Mouse (Mus musculus) ovary, postnatal 10 days (tissue): ENCODE results near the gene Acap3.

Experiments
- DNase-seq: peaks from one replicate; pipeline ENCODE4 v3.0.0; 2022; ENCODE audit warnings: low spot score

Gene Acap3

GRCm38 (mm10) chr4:155891551-155892001, at the start of gene Acap3, which contains the start of gene Pusl1:
Gene Acap3 (plus strand): TSS chr4:155891822.
Gene Pusl1 (minus strand): TSS chr4:155891781.
- peak; percentile 90 for DNase-seq

GRCm38 (mm10) chr4:155843231-155843630, 48.4 kb upstream of the Acap3 start:
- DNase-seq: no peak

GRCm38 (mm10) chr4:155846871-155847578, 44.6 kb upstream of the Acap3 start, which contains the start of gene Dvl1:
Gene Dvl1 (plus strand): TSS chr4:155847402.
- DNase-seq: peak; percentile 97

- no peak for DNase-seq
Observed at GRCm38 (mm10) chr4:155847591-155848352, 43.9 kb upstream of the Acap3 start.

GRCm38 (mm10) chr4:155848434-155849095, 43.1 kb upstream of the Acap3 start:
- no peak for DNase-seq

- no peak for DNase-seq
Observed at GRCm38 (mm10) chr4:155849391-155849790, 42.2 kb upstream of the Acap3 start.

GRCm38 (mm10) chr4:155849792-155850451, 41.7 kb upstream of the Acap3 start:
- no peak for DNase-seq

GRCm38 (mm10) chr4:155851368-155851767, 40.3 kb upstream of the Acap3 start:
- DNase-seq: no peak

- DNase-seq: no peak
Observed at GRCm38 (mm10) chr4:155851951-155852411, 39.6 kb upstream of the Acap3 start.

- no peak for DNase-seq
Observed at GRCm38 (mm10) chr4:155853421-155853820, 38.2 kb upstream of the Acap3 start.

- no peak for DNase-seq
Observed at GRCm38 (mm10) chr4:155854991-155855390, 36.6 kb upstream of the Acap3 start.

GRCm38 (mm10) chr4:155856071-155856470, 35.6 kb upstream of the Acap3 start:
- no peak for DNase-seq

- DNase-seq: no peak
Observed at GRCm38 (mm10) chr4:155856881-155857280, 34.7 kb upstream of the Acap3 start.

- DNase-seq: peak; percentile 67
Observed at GRCm38 (mm10) chr4:155859318-155859717, 32.3 kb upstream of the Acap3 start.

- no peak for DNase-seq
Observed at GRCm38 (mm10) chr4:155861787-155862186, 29.8 kb upstream of the Acap3 start.

- no peak for DNase-seq
Observed at GRCm38 (mm10) chr4:155863001-155863400, 28.6 kb upstream of the Acap3 start, which contains the start of gene Tas1r3. Gene Tas1r3 (minus strand): TSS chr4:155863362.

GRCm38 (mm10) chr4:155868614-155869298, 22.9 kb upstream of the Acap3 start:
- no peak for DNase-seq

GRCm38 (mm10) chr4:155869317-155870033, 22.1 kb upstream of the Acap3 start, which contains the start of the genes Cptp and Ints11:
Gene Cptp (minus strand): TSS chr4:155869440.
Gene Ints11 (plus strand): TSS chr4:155869546.
- DNase-seq: peak; percentile 88

GRCm38 (mm10) chr4:155871404-155871803, 20.2 kb upstream of the Acap3 start:
- DNase-seq: no peak

- DNase-seq: no peak
Observed at GRCm38 (mm10) chr4:155883587-155883986, 8.0 kb upstream of the Acap3 start.
